Mouse (Mus musculus) WW6 (cell line): ENCODE data around the gene Ptpre.
"Not testable (repeated sequence)": the region's sequence is repeated elsewhere in the genome, so short reads cannot be mapped to it uniquely, and the experiment has no call there.

Experiments used
- DNase-seq: peaks from one replicate; pipeline ENCODE4 v3.0.0-alpha.2; 2013; ENCODE audit warnings: low read depth, low spot score

Ptpre gene

GRCm38 (mm10) chr7:135684938-135685337 lies 147.7 kb downstream of the Ptpre start:
- DNase-seq, result no peak

DNA sequence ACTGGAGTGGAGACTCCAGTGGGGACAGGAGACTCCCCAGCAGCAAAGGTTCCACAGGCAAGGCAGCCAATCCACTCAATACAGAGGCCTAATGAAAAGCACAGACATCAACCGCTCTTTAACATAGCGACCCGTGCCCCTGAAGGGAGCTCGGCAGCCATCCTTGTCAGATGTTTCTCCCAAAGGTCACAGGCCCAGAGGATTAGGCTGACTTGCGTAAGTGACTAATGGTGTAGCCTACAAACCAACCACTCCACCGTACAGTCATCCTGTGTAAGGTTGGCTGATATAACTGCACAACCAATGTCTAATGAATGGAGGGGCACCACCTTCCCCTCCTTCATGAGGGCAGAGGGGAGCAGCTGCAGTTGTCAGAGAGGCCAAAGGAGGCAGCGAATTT lies 152.1 kb downstream of the Ptpre start:
- DNase-seq, result no peak

GRCm38 (mm10) chr7:135691941-135692340 lies 154.7 kb downstream of the Ptpre start:
- no peak for DNase-seq

GRCm38 (mm10) chr7:135694130-135694529 lies 156.8 kb downstream of the Ptpre start:
- DNase-seq, result no peak

GRCm38 (mm10) chr7:135694796-135695195 lies 157.5 kb downstream of the Ptpre start:
- no peak for DNase-seq

DNA sequence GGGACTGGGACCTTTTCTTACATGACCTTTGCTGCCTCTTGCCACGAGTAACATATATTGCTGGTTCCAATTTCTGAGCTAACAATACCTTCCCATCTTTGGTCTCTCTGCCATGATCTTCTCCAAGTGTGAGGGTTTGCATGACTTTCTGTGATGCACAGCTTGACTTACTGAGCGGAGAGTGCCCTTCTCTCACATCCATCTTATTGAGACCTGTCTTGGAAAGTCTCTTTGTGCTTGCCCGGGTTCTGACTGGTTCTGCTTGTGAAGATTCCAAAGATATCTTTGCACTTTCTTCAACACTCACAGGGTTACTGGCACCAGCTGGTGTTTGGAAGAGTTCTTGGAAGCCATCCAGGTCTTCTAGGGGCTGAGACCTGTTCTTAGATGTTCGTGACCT lies 158.8 kb downstream of the Ptpre start:
- no peak for DNase-seq

- not testable (repeated sequence) for DNase-seq
Measured at GRCm38 (mm10) chr7:135697021-135697740, 159.9 kb downstream of the Ptpre start.

DNA sequence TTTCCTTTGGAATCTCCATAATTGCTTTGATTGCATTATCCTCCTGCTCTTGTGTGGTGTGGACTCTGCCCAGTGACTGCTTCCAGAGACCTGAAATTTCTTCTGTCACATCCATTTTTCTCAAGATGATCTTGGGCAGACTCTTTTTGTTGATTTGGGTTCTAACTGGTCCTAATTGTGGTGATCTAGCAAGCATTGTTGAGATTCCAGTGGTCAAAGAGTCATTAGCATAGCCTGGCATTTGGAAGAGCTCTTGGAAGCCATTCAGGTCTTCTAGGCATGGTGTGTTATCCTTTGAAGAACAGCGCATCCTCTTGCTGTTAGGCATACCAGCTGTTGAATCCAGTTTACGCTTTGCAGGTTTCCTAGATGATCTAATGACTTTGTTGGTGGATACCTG lies 161.1 kb downstream of the Ptpre start:
- DNase-seq, result no peak

- DNase-seq, result not testable (repeated sequence)
Measured at GRCm38 (mm10) chr7:135699351-135699750, 162.1 kb downstream of the Ptpre start.

GRCm38 (mm10) chr7:135703600-135704148 lies 166.4 kb downstream of the Ptpre start:
- no peak for DNase-seq

- DNase-seq, result no peak
Measured at GRCm38 (mm10) chr7:135704251-135704650, 167.0 kb downstream of the Ptpre start.

- DNase-seq, result no peak
Measured at GRCm38 (mm10) chr7:135705083-135705482, 167.8 kb downstream of the Ptpre start.

GRCm38 (mm10) chr7:135705753-135706152 lies 168.5 kb downstream of the Ptpre start:
- DNase-seq, result no peak

DNA sequence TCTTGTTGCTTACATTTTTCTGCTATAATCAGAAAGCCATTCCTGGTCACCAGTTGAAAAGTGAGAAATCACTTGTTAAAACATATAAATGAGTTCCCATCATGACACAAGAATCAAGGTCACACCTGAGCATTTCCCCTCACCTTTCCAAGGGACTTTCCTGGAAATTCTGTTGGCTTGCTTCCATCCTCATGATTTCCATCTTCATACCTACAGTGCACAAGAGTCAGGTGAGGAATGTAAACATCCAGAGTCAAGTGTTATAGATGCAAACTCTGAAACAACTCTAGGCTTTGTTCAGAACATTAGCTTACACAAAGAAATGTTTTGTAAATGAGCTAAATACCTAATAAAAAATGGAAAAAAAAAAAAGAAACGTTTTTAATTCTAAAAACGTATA lies 173.4 kb downstream of the Ptpre start:
- DNase-seq, result no peak

DNA sequence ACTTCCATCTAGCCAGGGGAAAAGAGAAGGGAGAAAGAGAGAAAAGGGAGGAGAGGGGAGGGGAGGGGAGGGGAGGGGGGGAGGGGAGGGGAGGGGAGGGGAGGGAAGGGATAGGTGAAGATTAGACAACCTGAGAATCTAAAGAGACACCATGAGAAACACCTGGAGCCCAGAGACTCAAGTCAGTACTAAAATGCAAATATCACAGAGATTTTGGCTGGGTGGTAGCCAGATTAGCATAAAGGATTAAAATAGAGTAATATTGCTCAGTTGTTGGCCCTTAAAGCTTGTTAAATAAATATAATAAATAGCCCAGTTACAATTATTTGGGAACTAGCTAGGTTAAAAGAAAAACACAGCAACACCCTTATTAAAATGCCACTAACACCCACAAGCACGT lies 175.3 kb downstream of the Ptpre start:
- no peak for DNase-seq

- no peak for DNase-seq
Measured at GRCm38 (mm10) chr7:135713326-135713725, 176.0 kb downstream of the Ptpre start.

- DNase-seq, result no peak
Measured at GRCm38 (mm10) chr7:135715166-135715565, 177.9 kb downstream of the Ptpre start.

- no peak for DNase-seq
Measured at GRCm38 (mm10) chr7:135715642-135716444, 178.6 kb downstream of the Ptpre start, which contains the start of gene Mki67. Gene Mki67, minus strand, starts transcription at chr7:135716361.

DNA sequence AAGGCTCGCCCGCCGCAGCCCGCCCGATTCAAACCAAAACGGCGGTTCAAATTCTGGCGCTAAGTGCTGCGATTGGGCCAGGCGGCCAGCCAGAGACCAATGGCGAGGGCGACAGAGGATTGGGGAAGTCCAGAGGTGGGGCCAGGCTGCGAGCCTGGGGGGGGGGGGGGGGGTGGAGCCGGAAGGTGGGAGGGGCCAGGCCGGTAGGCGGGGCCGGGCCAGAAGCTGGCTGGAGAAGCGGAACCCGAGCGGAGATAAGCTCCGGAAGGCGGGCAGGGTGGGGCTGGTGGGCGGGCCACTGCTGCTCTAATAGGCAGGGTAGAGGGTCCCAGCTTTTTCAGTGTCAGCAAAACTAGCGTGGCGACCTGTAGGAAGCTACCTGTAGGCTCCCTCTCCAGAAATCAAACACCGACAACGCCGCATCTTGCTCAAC lies 179.2 kb downstream of the Ptpre start:
- DNase-seq, result peak; percentile 67

DNA sequence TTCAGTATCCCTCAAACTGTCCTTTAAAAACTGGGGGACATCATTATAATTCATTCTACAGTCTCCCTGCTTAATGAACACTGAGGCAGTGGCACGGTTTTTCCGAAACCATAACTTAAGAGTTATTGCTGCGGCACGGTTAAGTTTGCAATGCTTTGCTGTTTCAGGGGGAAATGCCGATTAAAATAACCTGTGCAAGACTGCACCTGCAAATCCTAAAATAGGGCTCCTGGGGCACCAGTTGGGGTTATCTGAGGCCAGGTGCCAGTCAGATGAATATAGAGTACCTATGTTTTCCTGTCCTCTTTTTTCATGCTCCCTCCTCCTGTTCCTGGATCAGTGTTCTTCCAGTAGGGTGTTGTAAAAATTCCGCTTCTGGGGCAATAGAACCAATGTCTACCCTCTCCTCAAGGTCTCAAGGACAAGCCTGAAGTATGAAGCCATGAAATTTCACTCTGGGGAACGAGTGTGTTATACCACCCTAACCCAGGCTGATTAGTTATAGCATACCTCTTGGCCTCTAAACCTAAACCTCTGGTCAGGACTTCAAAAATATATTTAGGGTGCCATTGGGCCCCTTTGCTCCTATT lies 179.8 kb downstream of the Ptpre start:
- DNase-seq, result no peak

DNA sequence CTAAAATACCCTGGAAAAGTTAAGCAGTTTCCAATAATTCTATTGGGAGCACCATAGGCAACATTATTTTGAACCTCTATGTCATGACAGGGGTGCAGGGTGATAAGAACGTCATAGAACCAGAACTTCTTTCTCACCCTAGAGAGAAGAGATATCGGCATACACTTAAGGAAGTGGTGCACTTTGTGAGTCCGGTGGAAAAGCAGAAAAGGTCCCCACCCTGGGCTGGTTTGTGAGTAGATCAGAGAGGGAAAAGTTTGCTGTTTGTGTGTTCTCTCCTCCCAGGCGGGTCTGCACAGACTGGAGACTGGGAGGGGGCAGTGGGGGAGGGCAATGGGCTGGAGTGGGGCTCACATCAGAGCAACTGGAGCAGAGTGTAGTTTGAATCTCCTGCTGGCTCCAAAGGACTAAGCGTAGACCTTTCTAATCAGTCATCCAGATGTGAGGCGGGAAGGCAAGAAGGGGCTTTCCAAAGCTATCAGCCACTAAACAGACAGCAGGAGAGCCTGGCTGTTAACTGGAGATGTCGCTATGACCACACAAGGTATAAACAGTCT lies 184.2 kb downstream of the Ptpre start:
- no peak for DNase-seq
